Mouse (Mus musculus) heart, adult 2 months (tissue): ENCODE data around the gene Rad50. TPM values are rescaled to one million over a fixed set of nuclear protein-coding genes. Genes with fewer than 3 reads are reported as not detected.

Source experiments
- DNase-seq, 2 experiments: peaks; one replicate each; pipeline ENCODE4 v3.0.0; 2021
- H3K27ac ChIP-seq: fragments of 200-600 bp; 2 replicates; pipeline ENCODE4 v1.8.1; 2022
- H3K27me3 ChIP-seq: fragments of 200-500 bp; 2 replicates; pipeline ENCODE4 v1.6.1; 2012; ENCODE audit warnings: mild to moderate bottlenecking, low read length, inconsistent platforms, mixed read lengths; ENCODE audit not compliant: control insufficient read depth, insufficient read depth
- H3K36me3 ChIP-seq: fragments of 200-500 bp; 2 replicates; pipeline ENCODE4 v1.6.1; 2012; ENCODE audit warnings: low read length, inconsistent platforms; ENCODE audit not compliant: control insufficient read depth, insufficient read depth
- H3K4me1 ChIP-seq: fragments of 200-500 bp; 2 replicates; pipeline ENCODE4 v1.6.1; 2011; ENCODE audit warnings: low read length; ENCODE audit not compliant: control insufficient read depth, insufficient read depth
- H3K4me3 ChIP-seq: fragments of 200-600 bp; 2 replicates; pipeline ENCODE4 v1.8.1; 2022
- H3K79me2 ChIP-seq: fragments of 200-500 bp; replicated peaks from 2 replicates; pipeline ENCODE4 v1.6.1; 2012; ENCODE audit warnings: mild to moderate bottlenecking, inconsistent platforms, low read length, moderate library complexity, mixed read lengths; ENCODE audit not compliant: control insufficient read depth, insufficient read depth
- H3K9ac ChIP-seq: fragments of 200-500 bp; 2 replicates; pipeline ENCODE4 v1.6.1; 2012; ENCODE audit warnings: low read depth, mild to moderate bottlenecking, control low read depth, inconsistent platforms, low read length, mixed read lengths
- CTCF ChIP-seq: fragments of 200-600 bp; IDR thresholded peaks from 2 replicates; pipeline ENCODE4 v1.8.1; 2022; ENCODE audit warnings: antibody characterized with exemption, mild to moderate bottlenecking, moderate library complexity
- EP300 ChIP-seq: fragments of 200-500 bp; IDR thresholded peaks from 2 replicates; pipeline ENCODE4 v1.6.1; 2011; ENCODE audit warnings: low read depth, low read length, control low read depth; ENCODE audit not compliant: insufficient read depth
- POLR2A ChIP-seq: fragments of 200-500 bp; IDR thresholded peaks from 2 replicates; pipeline ENCODE4 v1.6.1; 2011; ENCODE audit warnings: mild to moderate bottlenecking, low read depth, low read length, control low read depth; ENCODE audit not compliant: insufficient read depth
- WGBS: fragments of 180-500 bp; shearing (Covaris S2); methylation state at CpG from one replicate; pipeline ENCODE4 v1.1.7; 2018; 5-methylcytosine and 5-hydroxymethylcytosine counted together
- intact Hi-C: fragments of 180-260 bp; cut with DNase I; formaldehyde crosslinking; loops from one replicate; pipeline ENCODE4 v1.15.1; 2025
- polyA plus RNA-seq: library from polyadenylated mRNA; depleted of rRNA; stranded (reverse); fragments of >200 nt; gene quantifications from 2 replicates; pipeline ENCODE4 v1.2.3, GENCODE M21; 2012
- total RNA-seq, 2 experiments: library from RNA; stranded (reverse); gene quantifications; 2 replicates each; pipeline ENCODE4 v1.2.3; 2021

The Rad50 gene
- total and polyA plus RNA-seq, 3 experiments = 1.9 to 6.8 (median 6.8) TPM

GRCm38 (mm10) chr11:53719701-53720100, 12.6 kb upstream of the Rad50 start:
- Histone ChIP-seq H3K27me3 (no peaks in the 10 kb centered on the region), H3K4me3 (no peak overlapping the region), H3K4me1 (no peaks in the 10 kb centered on the region), H3K9ac (no peak overlapping the region), H3K36me3 (no peaks in the 10 kb centered on the region), H3K27ac (no peak overlapping the region), H3K79me2 (no peaks in the 10 kb centered on the region)
- 67% methylated on average over 1 of the region's 1 CpGs for WGBS
- intact Hi-C loops = no loop called here
- TF ChIP-seq POLR2A = no peak
- TF ChIP-seq EP300 = no peak
- no peak for TF ChIP-seq CTCF
- DNase-seq = no peak

- Histone ChIP-seq H3K36me3 (no peaks in the 10 kb centered on the region), H3K79me2 (no peaks in the 10 kb centered on the region), H3K4me3 (peak overlapping the region; percentile 93), H3K9ac (no peak overlapping the region), H3K27ac (peak overlapping the region; percentile 73; the same call in 1 of the 2 replicates), H3K4me1 (peaks cover 2% of the 10 kb centered on the region), H3K27me3 (no peaks in the 10 kb centered on the region)
- intact Hi-C loops = no loop called here
- WGBS = 72% methylated on average over 3 of the region's 3 CpGs
- no peak for TF ChIP-seq EP300
- TF ChIP-seq CTCF = no peak
- no peak for TF ChIP-seq POLR2A
- DNase-seq = no peak
These were observed 545 bp upstream of the Rad50 start for GRCm38 (mm10) chr11:53707718-53708009.

- 6% methylated on average over 29 of the region's 29 CpGs for WGBS
- H3K4me1 ChIP-seq = peaks cover 2% of the 10 kb centered on the region
These were observed 734 bp downstream of the Rad50 start for GRCm38 (mm10) chr11:53706236-53706933.

GRCm38 (mm10) chr11:53699351-53699750, 7.8 kb downstream of the Rad50 start:
- WGBS = 90% methylated on average over 4 of the region's 4 CpGs
- TF ChIP-seq POLR2A (no peak), CTCF (no peak), EP300 (no peak)
- H3K79me2 ChIP-seq = no peaks in the 10 kb centered on the region
- intact Hi-C loops = no loop called here
- no peaks in the 10 kb centered on the region for H3K4me1 ChIP-seq
- H3K36me3 ChIP-seq = no peaks in the 10 kb centered on the region
- no peak overlapping the region for H3K9ac ChIP-seq
- no peaks in the 10 kb centered on the region for H3K27me3 ChIP-seq
- no peak for DNase-seq
- no peak overlapping the region for H3K4me3 ChIP-seq
- H3K27ac ChIP-seq = no peak overlapping the region

More at GRCm38 (mm10) chr11:53706236-53706933, 734 bp downstream of the Rad50 start:
- peak in 1 of 2 experiments; percentile 35 for DNase-seq
- Histone ChIP-seq H3K36me3 (no peaks in the 10 kb centered on the region), H3K79me2 (no peaks in the 10 kb centered on the region), H3K4me3 (peak overlapping the region; percentile 93), H3K27ac (peak overlapping the region; percentile 73), H3K27me3 (no peaks in the 10 kb centered on the region), H3K9ac (peak overlapping the region; percentile 65)
- no peak for TF ChIP-seq CTCF
- intact Hi-C loops = no loop called here

- Histone ChIP-seq H3K79me2 (no peaks in the 10 kb centered on the region), H3K4me1 (no peaks in the 10 kb centered on the region), H3K27ac (no peak overlapping the region), H3K27me3 (no peaks in the 10 kb centered on the region), H3K9ac (no peak overlapping the region), H3K4me3 (no peak overlapping the region), H3K36me3 (no peaks in the 10 kb centered on the region)
- WGBS = 97% methylated on average over 2 of the region's 2 CpGs
- TF ChIP-seq CTCF (no peak), EP300 (no peak), POLR2A (no peak)
- intact Hi-C loops = no loop called here
- DNase-seq = no peak
These were observed 8.6 kb downstream of the Rad50 start for GRCm38 (mm10) chr11:53698521-53698920.

GRCm38 (mm10) chr11:53691979-53692378, 15.1 kb downstream of the Rad50 start:
- WGBS = 63% methylated on average over 10 of the region's 10 CpGs
- Histone ChIP-seq H3K79me2 (no peaks in the 10 kb centered on the region), H3K27me3 (no peaks in the 10 kb centered on the region), H3K27ac (no peak overlapping the region), H3K4me1 (no peaks in the 10 kb centered on the region), H3K36me3 (no peaks in the 10 kb centered on the region), H3K9ac (no peak overlapping the region), H3K4me3 (no peak overlapping the region)
- intact Hi-C loops = no loop called here
- no peak for TF ChIP-seq CTCF
- no peak for TF ChIP-seq EP300
- no peak for TF ChIP-seq POLR2A
- no peak for DNase-seq
